Mouse (Mus musculus): ENCODE data around the gene Golt1a.

Golt1a gene

GRCm38 (mm10) chr1:133347693-133348520 lies 38.3 kb downstream of the Golt1a start:
- peak; percentile 60 for DNase-seq

DNA sequence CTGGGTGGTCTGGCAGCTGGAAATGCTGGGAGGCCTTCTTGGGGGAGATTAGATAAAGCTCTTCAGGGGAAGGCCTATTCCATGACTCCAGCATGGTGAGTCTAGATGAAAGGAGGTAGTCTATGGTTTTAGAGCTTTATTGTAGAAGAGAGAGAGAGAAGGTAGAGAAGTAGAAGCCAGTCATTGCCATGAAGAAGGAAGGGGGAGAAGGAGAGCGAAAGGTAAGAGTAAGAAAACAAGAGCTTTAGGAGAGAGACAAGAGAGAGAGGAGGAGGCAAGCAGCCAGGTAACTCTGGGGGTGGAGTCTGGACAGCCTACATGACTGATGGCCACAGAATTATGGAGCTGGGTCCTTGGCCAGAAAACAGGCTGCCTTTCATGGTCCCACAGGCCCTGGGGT lies 40.6 kb downstream of the Golt1a start, which contains the start of gene Ren1:
TSS of gene Ren1 (plus strand) at position 301 of the 400 bp plus-strand sequence.
- peak; percentile 37 for DNase-seq

DNA sequence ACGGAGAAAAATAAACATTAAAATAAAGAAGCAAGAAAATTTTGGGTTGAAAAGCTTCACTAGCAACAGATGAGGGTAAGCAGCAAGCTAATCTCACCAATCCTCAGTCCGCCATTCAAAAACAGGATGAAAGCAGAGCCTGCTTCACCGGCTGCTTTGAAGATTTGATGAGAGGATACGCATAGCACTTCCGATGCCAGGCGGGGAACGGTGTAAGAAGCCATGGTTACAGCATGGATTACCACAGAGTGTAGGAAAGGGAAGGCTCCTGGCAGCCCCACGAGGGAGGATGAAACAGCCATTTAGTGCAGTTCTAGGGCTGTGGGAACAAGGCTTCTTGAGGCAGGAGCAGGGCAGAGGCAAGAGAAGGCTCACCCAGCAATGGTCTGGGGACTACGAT lies 42.2 kb downstream of the Golt1a start:
- no peak for DNase-seq

- peak; percentile 88 for DNase-seq
Observed at GRCm38 (mm10) chr1:133353371-133353809, 43.8 kb downstream of the Golt1a start.

- DNase-seq: no peak
Observed at GRCm38 (mm10) chr1:133355469-133355868, 45.9 kb downstream of the Golt1a start.

GRCm38 (mm10) chr1:133355912-133356311 lies 46.3 kb downstream of the Golt1a start:
- DNase-seq: no peak

GRCm38 (mm10) chr1:133356330-133356729 lies 46.7 kb downstream of the Golt1a start:
- DNase-seq: no peak

GRCm38 (mm10) chr1:133361006-133361405 lies 51.4 kb downstream of the Golt1a start:
- DNase-seq: no peak

DNA sequence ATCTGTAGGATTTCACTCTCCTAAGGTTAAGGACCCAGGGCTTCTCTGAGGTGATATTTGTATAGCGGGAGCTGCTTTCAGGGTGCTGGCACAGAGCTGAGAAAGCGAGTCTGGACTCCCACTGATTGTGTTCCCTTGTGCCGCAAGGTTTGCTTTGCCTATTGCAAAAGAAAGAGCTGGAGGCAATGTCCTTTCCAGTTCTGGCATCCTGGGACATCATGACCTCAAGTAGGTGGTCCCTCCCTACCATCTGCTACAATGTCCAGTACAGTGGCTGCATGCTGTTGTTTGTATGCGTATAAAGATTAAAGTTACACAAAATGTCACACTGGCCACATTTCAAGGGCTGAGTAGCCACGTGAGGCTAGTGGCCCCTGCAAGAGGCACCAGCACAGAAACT lies 52.5 kb downstream of the Golt1a start:
- DNase-seq: no peak

DNA sequence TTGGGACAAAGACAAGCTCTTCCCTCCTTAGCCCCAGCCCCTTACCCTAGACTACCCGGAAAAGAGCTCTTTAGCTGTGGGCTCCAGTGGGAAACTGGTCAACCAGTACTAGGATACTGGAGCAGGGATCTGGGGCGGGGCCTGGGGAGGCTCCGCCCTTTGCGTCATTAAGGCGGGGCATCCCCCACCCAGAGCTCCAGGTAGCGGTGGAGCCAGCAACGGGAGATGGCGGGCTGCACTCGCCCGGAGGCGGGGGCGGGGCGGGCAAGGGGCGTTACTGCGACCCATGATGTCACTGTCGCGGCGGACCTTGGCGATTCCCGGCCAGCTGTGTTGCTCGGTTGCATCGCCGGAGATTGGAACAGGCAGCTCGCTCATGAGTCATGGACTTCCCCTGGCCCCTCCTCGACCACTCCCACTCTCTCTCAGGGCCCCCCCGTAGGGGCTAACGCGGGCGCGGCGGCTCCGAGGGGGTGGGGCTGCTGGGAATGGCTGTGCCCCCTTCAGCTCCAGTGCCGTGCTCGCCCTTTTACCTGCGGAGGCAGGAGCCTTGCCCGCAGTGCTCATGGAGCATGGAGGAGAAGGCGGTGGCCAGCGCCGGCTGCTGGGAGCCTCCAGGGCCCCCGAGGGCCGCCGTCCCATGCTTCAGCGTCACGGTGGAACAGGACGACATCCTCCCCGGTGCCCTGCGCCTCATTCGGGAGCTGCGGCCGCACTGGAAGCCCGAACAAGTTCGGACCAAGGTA lies 53.8 kb downstream of the Golt1a start, which contains the start of gene Etnk2:
TSS of gene Etnk2 (plus strand) at position 297 of the 746 bp plus-strand sequence.
- DNase-seq: peak; percentile 91

GRCm38 (mm10) chr1:133364022-133364630 lies 54.5 kb downstream of the Golt1a start:
- DNase-seq: no peak

- DNase-seq: no peak
Observed at GRCm38 (mm10) chr1:133364890-133365289, 55.3 kb downstream of the Golt1a start.

DNA sequence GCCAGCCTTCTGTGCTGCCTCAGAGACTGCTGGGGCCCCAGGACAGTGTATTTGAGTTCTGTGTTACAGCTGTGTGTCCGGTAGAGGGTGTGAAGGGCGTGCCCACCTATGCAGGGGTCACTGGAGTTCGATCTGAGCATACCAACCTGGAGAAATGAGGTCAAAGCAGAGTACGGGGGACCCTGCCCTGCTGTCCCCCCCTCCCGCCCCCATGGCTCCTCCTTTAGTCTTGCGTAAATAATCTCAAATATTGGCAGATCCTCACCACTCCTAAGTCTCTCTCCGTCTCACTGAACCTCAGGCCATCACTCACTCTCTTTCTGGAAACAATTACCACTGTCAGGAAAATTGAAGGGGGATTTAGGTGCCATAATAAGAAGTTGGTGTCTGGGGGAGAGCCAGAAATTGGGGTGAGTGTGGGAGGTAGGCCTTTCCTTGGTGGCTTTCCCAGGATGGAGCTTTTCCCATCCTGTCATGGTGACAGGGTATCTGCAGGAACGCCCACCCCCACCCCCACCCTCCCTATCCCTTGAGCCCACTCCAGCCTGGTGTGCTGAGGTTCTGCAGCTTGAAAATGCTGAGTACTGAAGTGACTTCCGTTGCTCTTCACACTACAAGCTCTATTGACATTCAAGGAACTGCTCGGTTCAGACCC lies 57.5 kb downstream of the Golt1a start:
- DNase-seq: no peak

- no peak for DNase-seq
Observed at GRCm38 (mm10) chr1:133367606-133368488, 58.2 kb downstream of the Golt1a start.

DNA sequence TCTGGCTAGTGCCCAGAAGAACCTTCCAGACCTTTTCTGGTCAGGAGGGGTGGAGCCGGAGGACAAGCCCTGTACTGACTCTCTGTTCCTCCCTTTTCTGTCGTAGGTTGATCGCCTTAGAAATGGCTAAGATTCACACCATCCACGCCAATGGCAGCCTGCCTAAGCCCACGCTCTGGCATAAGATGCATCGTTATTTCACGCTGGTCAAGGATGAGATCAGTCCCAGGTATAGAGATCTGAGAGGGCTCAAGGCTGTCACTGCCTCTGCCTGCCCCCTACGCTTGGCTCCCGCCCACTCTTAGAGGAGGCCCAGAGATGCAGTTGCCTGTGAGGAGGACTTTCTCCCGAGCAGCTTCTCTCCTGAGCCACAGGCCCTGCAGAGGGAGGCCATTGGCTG lies 59.0 kb downstream of the Golt1a start:
- DNase-seq: no peak

DNA sequence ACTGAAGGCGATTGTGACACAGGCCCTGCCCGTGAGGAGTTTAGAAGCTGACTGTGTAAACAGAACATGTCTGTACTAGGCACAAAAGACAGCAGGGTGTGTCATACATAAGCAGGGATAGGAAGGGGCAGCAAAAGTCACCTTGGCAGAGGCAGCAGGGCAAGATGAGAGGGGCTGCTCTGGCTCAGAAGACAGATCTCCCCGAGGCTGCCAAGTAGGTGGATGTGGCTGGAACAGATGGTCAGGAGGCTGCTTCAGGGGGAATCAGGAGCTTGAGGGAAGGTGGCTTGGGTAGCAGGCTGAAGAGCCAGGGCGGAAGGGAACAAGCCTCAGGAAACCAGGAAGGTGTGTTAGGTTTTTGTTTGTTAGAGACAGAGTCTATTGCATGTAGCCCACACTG lies 60.8 kb downstream of the Golt1a start:
- no peak for DNase-seq

GRCm38 (mm10) chr1:133371431-133371830 lies 61.8 kb downstream of the Golt1a start:
- no peak for DNase-seq

DNA sequence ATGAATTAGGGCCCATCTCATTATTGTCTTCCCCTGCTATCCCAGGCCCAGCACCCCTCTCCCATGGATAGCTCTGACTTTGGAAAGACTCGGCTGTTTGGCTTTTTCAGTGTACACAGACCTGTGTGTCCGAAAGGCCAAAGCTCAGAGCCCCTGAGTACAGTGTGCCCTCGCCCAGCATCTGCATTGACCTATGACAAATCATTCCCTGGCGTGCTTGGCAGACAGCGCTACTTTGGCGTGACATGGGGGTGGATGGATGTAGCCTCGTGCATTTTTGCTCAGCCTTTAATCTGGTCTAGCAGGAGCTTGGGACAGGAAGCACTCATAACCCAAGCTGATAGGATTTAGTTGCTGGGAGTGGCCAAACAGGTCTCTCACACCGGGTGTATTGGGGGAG lies 62.5 kb downstream of the Golt1a start:
- DNase-seq: no peak
